Comparison of ENCODE assay signal across 11 mouse cellular contexts in the genomic region with DNA sequence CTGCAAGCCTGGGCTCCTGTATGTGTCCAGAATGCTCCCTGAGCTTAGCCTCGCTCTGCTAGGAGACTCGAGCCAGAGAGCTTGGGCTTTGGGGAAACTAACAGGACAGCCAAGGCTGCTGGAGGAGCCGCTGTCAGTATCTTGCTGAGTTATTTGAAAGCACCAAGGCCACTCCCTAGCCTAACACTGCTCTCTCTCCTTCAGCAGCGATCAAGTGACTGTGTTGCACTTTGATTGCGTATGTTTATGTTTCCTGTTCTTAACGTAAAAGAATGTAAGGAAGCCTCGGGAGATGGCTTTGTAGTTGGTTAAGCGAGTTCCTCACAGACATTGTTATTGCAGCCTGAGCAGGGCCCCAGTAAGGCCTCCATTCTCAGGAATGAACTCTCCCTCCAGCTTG. TPM values are rescaled to one million over a fixed set of nuclear protein-coding genes. Genes with fewer than 3 reads are reported as not detected.
DNase-seq lines count a peak whose midpoint lies in the region; ATAC-seq and TF ChIP-seq lines count a peak whose summit lies in the region.
"Had no signal": no experiment of that assay in that cellular context is flagged by ENCODE, and none has a peak within 500 bp of the region (broad histone marks: within the 10 kb centered on the region; RNA-seq: fewer than 3 reads in every experiment).

No protein-coding gene starts in this region.

- WGBS in neural tube, embryonic 13.5 days, result 69% methylated on average over 8 of the region's 8 CpGs
- WGBS in neural tube, embryonic 15.5 days, result 73% methylated on average over 8 of the region's 8 CpGs
- WGBS in intestine, postnatal 0 days, result 10% methylated on average over 8 of the region's 8 CpGs
- WGBS in stomach, postnatal 0 days, result 18% methylated on average over 8 of the region's 8 CpGs

- peaks cover 13% of the 10 kb centered on the region; the same call in 1 of the 2 replicates for H3K36me3 ChIP-seq in neural tube, embryonic 13.5 days
- peaks cover 17% of the 10 kb centered on the region for H3K36me3 ChIP-seq in neural tube, embryonic 15.5 days
- peaks cover 20% of the 10 kb centered on the region; the same call in 1 of the 2 replicates for H3K36me3 ChIP-seq in intestine, postnatal 0 days (ENCODE audit: control insufficient read depth, insufficient read depth)
- H3K36me3 ChIP-seq in stomach, postnatal 0 days (ENCODE audit: control insufficient read depth, insufficient read depth, low read length), result no peaks in the 10 kb centered on the region

- intact Hi-C loops in heart, postnatal 14 days (cut with DNase I), result loop anchor here (5.0 kb wide), 1 partner anchor 272 kb away; no protein-coding TSS in a partner anchor
- intact Hi-C loops in gastrocnemius, postnatal 36 days (cut with DNase I), result no loop called here

- no peaks in the 10 kb centered on the region for H3K9me3 ChIP-seq in neural tube, embryonic 13.5 days
- H3K9me3 ChIP-seq in neural tube, embryonic 15.5 days (replicated peaks), result no peaks in the 10 kb centered on the region
- H3K9me3 ChIP-seq in intestine, postnatal 0 days (ENCODE audit: control insufficient read depth), result no peaks in the 10 kb centered on the region
- no peaks in the 10 kb centered on the region for H3K9me3 ChIP-seq in stomach, postnatal 0 days (ENCODE audit: control insufficient read depth, low read length)
- H3K9me3 ChIP-seq: forebrain, embryonic 10.5 days had no signal

- no peak overlapping the region for H3K27ac ChIP-seq in neural tube, embryonic 13.5 days (replicated peaks)
- no peak overlapping the region for H3K27ac ChIP-seq in neural tube, embryonic 15.5 days (replicated peaks)
- H3K27ac ChIP-seq in intestine, postnatal 0 days (ENCODE audit: low read depth, low read length), result peak overlapping the region; percentile 46; the same call in 1 of the 2 replicates
- H3K27ac ChIP-seq in stomach, postnatal 0 days (replicated peaks), result peak overlapping the region; percentile 65
- H3K27ac ChIP-seq: forebrain, embryonic 10.5 days had no signal

- H3K4me3 ChIP-seq in neural tube, embryonic 13.5 days, result no peak overlapping the region
- H3K4me3 ChIP-seq in neural tube, embryonic 15.5 days (replicated peaks), result no peak overlapping the region
- no peak overlapping the region for H3K4me3 ChIP-seq in intestine, postnatal 0 days (ENCODE audit: low read depth, low read length)
- H3K4me3 ChIP-seq in stomach, postnatal 0 days (ENCODE audit: low read depth, low read length), result no peak overlapping the region
- H3K4me3 ChIP-seq: forebrain, embryonic 10.5 days had no signal

- peak; percentile 86 for DNase-seq in heart, adult 11 months
- DNase-seq in heart, postnatal 14 days, result no peak
- DNase-seq in stomach, postnatal 0 days (ENCODE audit: low spot score), result peak; percentile 20
- DNase-seq in gastrocnemius, postnatal 10 days, result no peak
- DNase-seq in gastrocnemius, postnatal 36 days, result no peak
- DNase-seq: kidney, adult 18-20 months had no signal

- no peak for TF ChIP-seq EP300 in stomach, postnatal 0 days (optimal IDR thresholded peaks at IDR 0.05)

- H3K27me3 ChIP-seq in neural tube, embryonic 13.5 days, result no peaks in the 10 kb centered on the region
- no peaks in the 10 kb centered on the region for H3K27me3 ChIP-seq in neural tube, embryonic 15.5 days (replicated peaks)
- no peaks in the 10 kb centered on the region for H3K27me3 ChIP-seq in intestine, postnatal 0 days (replicated peaks; ENCODE audit: control insufficient read depth, insufficient read depth, low read length)
- no peaks in the 10 kb centered on the region for H3K27me3 ChIP-seq in stomach, postnatal 0 days (ENCODE audit: control insufficient read depth, insufficient read depth, low read length)

- peaks cover 8% of the 10 kb centered on the region for H3K4me1 ChIP-seq in neural tube, embryonic 13.5 days (replicated peaks)
- no peaks in the 10 kb centered on the region for H3K4me1 ChIP-seq in neural tube, embryonic 15.5 days
- H3K4me1 ChIP-seq in intestine, postnatal 0 days (replicated peaks; ENCODE audit: control insufficient read depth, insufficient read depth, low read length), result peaks cover 4% of the 10 kb centered on the region
- no peaks in the 10 kb centered on the region for H3K4me1 ChIP-seq in stomach, postnatal 0 days (replicated peaks; ENCODE audit: control insufficient read depth, insufficient read depth)

- no peak overlapping the region for H3K4me2 ChIP-seq in neural tube, embryonic 13.5 days
- no peak overlapping the region for H3K4me2 ChIP-seq in neural tube, embryonic 15.5 days
- peak overlapping the region; percentile 43 for H3K4me2 ChIP-seq in intestine, postnatal 0 days (replicated peaks; ENCODE audit: low read depth)
- H3K4me2 ChIP-seq in stomach, postnatal 0 days (replicated peaks; ENCODE audit: low read depth), result no peak overlapping the region; the same call in 1 of the 2 replicates

- no peak for TF ChIP-seq CTCF in intestine, postnatal 0 days (IDR thresholded peaks at IDR 0.05; ENCODE audit: low read depth)
- no peak for TF ChIP-seq CTCF in stomach, postnatal 0 days (IDR thresholded peaks at IDR 0.05; ENCODE audit: low read depth)

- no peak for ATAC-seq in neural tube, embryonic 13.5 days (ENCODE audit: low read depth)
- no peak for ATAC-seq in neural tube, embryonic 15.5 days (ENCODE audit: low FRiP score)
- ATAC-seq in intestine, postnatal 0 days, result no peak
- no peak for ATAC-seq in stomach, postnatal 0 days (ENCODE audit: low FRiP score, low TSS enrichment)
- ATAC-seq: CD4-positive, CD25-positive, alpha-beta regulatory T cell, adult 4 months had no signal

- 0 out of 2 replicates have a peak overlapping the region, but pooled peaks have one; percentile 19 for H3K9ac ChIP-seq in neural tube, embryonic 13.5 days
- no peak overlapping the region for H3K9ac ChIP-seq in neural tube, embryonic 15.5 days (replicated peaks)
- no peak overlapping the region for H3K9ac ChIP-seq in intestine, postnatal 0 days (ENCODE audit: low read depth, low read length)
- H3K9ac ChIP-seq in stomach, postnatal 0 days (ENCODE audit: low read length), result peak overlapping the region; percentile 31

RNA-seq across cellular contexts. Expression of gene Snx5, which starts 4.0 kb away (rescaled TPM):
- 10 to 100 TPM; 50.4 to 51.9 TPM for total RNA-seq in heart, postnatal 14 days (2021)
- polyA plus RNA-seq in neural tube, embryonic 13.5 days (2015; fragmentation: Nextera tagmentation; extraction: Ambion mirVana), result 76.1 and 79.7 TPM in 2 replicates
- polyA plus RNA-seq in neural tube, embryonic 15.5 days (2015; fragmentation: Nextera tagmentation; extraction: Ambion mirVana), result 74.4 and 93.8 TPM in 2 replicates
- polyA plus RNA-seq in intestine, postnatal 0 days (2015; fragmentation: Nextera tagmentation; extraction: Ambion mirVana), result 116 and 123 TPM in 2 replicates
- 63.5 and 64.0 TPM in 2 replicates for polyA plus RNA-seq in stomach, postnatal 0 days (2015; fragmentation: Nextera tagmentation; extraction: Ambion mirVana)
- 10 to 100 TPM; 64.5 to 79.8 TPM for total RNA-seq in gastrocnemius, postnatal 10 days (2021)
- 10 to 100 TPM; 37.3 to 46.2 TPM for total RNA-seq in gastrocnemius, postnatal 36 days (2021)

RNA-seq across cellular contexts. Expression of gene Mgme1, which starts 4.3 kb away (rescaled TPM):
- 1 to 10 TPM; 8.5 to 9.6 TPM for total RNA-seq in heart, postnatal 14 days (2021)
- polyA plus RNA-seq in neural tube, embryonic 13.5 days (2015; fragmentation: Nextera tagmentation; extraction: Ambion mirVana), result 11.4 and 12.0 TPM in 2 replicates
- polyA plus RNA-seq in neural tube, embryonic 15.5 days (2015; fragmentation: Nextera tagmentation; extraction: Ambion mirVana), result 13.3 and 15.5 TPM in 2 replicates
- polyA plus RNA-seq in intestine, postnatal 0 days (2015; fragmentation: Nextera tagmentation; extraction: Ambion mirVana), result 8.8 and 9.6 TPM in 2 replicates
- polyA plus RNA-seq in stomach, postnatal 0 days (2015; fragmentation: Nextera tagmentation; extraction: Ambion mirVana), result 6.8 and 8.4 TPM in 2 replicates
- 1 to 10 TPM; 5.9 to 6.3 TPM for total RNA-seq in gastrocnemius, postnatal 10 days (2021)
- total RNA-seq in gastrocnemius, postnatal 36 days (2021), result 1 to 10 TPM; 7.2 to 7.3 TPM

RNA-seq across cellular contexts. Expression of gene Ovol2, which starts 57.2 kb away (rescaled TPM):
- not detected for total RNA-seq in heart, postnatal 14 days (2021)
- 0.21 TPM in 1 of 2 replicates, not detected in the other for polyA plus RNA-seq in neural tube, embryonic 13.5 days (2015; fragmentation: Nextera tagmentation; extraction: Ambion mirVana)
- 0.11 TPM in 1 of 2 replicates, not detected in the other for polyA plus RNA-seq in neural tube, embryonic 15.5 days (2015; fragmentation: Nextera tagmentation; extraction: Ambion mirVana)
- 7.5 and 7.9 TPM in 2 replicates for polyA plus RNA-seq in intestine, postnatal 0 days (2015; fragmentation: Nextera tagmentation; extraction: Ambion mirVana)
- polyA plus RNA-seq in stomach, postnatal 0 days (2015; fragmentation: Nextera tagmentation; extraction: Ambion mirVana), result 9.8 and 11.9 TPM in 2 replicates
- not detected for total RNA-seq in gastrocnemius, postnatal 10 days (2021)
- not detected for total RNA-seq in gastrocnemius, postnatal 36 days (2021)
- polyA plus RNA-seq: CD4-positive, CD25-positive, alpha-beta regulatory T cell, adult 4 months had no signal

Comparison
In these comparisons a context has a peak if more than half of its experiments do, and no peak if none do; other contexts are left out.
1. DNase-seq: peak in heart, adult 11 months (single experiment) and stomach, postnatal 0 days (single experiment); none in heart, postnatal 14 days (0 of 2), gastrocnemius, postnatal 10 days (single experiment) and gastrocnemius, postnatal 36 days (0 of 2).
2. H3K9ac ChIP-seq: peak in neural tube, embryonic 13.5 days (single experiment) and stomach, postnatal 0 days (single experiment); none in neural tube, embryonic 15.5 days (single experiment) and intestine, postnatal 0 days (single experiment).
3. H3K27ac ChIP-seq: peak in intestine, postnatal 0 days (single experiment) and stomach, postnatal 0 days (single experiment); none in neural tube, embryonic 13.5 days (single experiment) and neural tube, embryonic 15.5 days (single experiment).